Mouse (Mus musculus) intestine, embryonic 15.5 days (tissue): ENCODE measurements around the gene Nmt1. TPM values are rescaled to one million over a fixed set of nuclear protein-coding genes. Genes with fewer than 3 reads are reported as not detected.

Experiments used
- ATAC-seq: fragments of 200-750 bp; cut with Nextera tagmentation; 2 replicates; pipeline ENCODE4 v1.8.0; 2017; ENCODE audit warnings: moderate TSS enrichment, moderate library complexity
- H3K27ac ChIP-seq: fragments of 300-500 bp; sonication (generic); 2 replicates; pipeline ENCODE4 v1.5.1; 2015; ENCODE audit warnings: mild to moderate bottlenecking, inconsistent platforms
- H3K27me3 ChIP-seq: fragments of 300-500 bp; sonication (generic); replicated peaks from 2 replicates; pipeline ENCODE4 v1.6.1; 2015; ENCODE audit warnings: inconsistent platforms
- H3K36me3 ChIP-seq: fragments of 300-500 bp; sonication (generic); 2 replicates; pipeline ENCODE4 v1.6.1; 2015; ENCODE audit warnings: inconsistent platforms
- H3K4me1 ChIP-seq: fragments of 300-500 bp; sonication (generic); replicated peaks from 2 replicates; pipeline ENCODE4 v1.6.1; 2015; ENCODE audit warnings: inconsistent platforms
- H3K4me2 ChIP-seq: fragments of 300-500 bp; sonication (generic); replicated peaks from 2 replicates; pipeline ENCODE4 v1.6.1; 2015; ENCODE audit warnings: mild to moderate bottlenecking, inconsistent platforms
- H3K4me3 ChIP-seq: fragments of 300-500 bp; sonication (generic); replicated peaks from 2 replicates; pipeline ENCODE4 v1.5.1; 2015; ENCODE audit warnings: inconsistent platforms
- H3K9ac ChIP-seq: fragments of 300-500 bp; sonication (generic); 2 replicates; pipeline ENCODE4 v1.6.1; 2015; ENCODE audit warnings: inconsistent platforms
- H3K9me3 ChIP-seq: fragments of 300-500 bp; sonication (generic); 2 replicates; pipeline ENCODE4 v1.6.1; 2016; ENCODE audit warnings: inconsistent platforms
- WGBS: fragments of 180-500 bp; shearing (Covaris S2); methylation state at CpG from one replicate; pipeline ENCODE4 v1.1.7; 2015; 5-methylcytosine and 5-hydroxymethylcytosine counted together
- polyA plus RNA-seq: library from polyadenylated mRNA; unstranded; fragments of >200 nt; fragmentation: Nextera tagmentation; extraction: Ambion mirVana; gene quantifications from 2 replicates; pipeline ENCODE4 v1.2.1, GENCODE M21; 2015

The Nmt1 gene
- polyA plus RNA-seq, 1 experiment from 2014 or later, result 66.6 TPM

DNA sequence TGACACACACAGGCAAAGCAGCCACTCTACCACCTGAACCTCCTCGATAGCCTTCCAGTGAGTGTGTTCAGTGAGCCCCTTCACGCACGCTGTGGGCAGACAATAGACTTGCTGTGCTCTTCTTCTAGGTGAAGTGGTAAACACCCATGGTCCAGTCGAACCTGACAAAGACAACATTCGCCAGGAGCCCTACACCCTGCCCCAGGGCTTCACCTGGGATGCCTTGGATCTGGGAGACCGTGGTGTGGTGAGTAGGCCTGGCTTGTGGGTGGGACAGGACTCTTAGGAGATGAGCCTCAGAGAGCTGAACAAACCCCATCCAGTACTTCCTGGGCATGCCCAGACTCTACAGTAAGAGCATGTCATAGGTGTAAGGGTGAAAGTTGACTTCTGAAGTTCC lies 24.1 kb downstream of the Nmt1 start:
- H3K36me3 ChIP-seq, result peaks cover 33% of the 10 kb centered on the region
- no peaks in the 10 kb centered on the region for H3K27me3 ChIP-seq
- H3K4me2 ChIP-seq, result no peak overlapping the region
- 0 out of 2 replicates have a peak, but pooled peaks cover 2% of the 10 kb centered on the region for H3K4me1 ChIP-seq
- no peak overlapping the region for H3K27ac ChIP-seq
- 93% methylated on average over 6 of the region's 6 CpGs for WGBS
- no peak overlapping the region for H3K9ac ChIP-seq
- no peaks in the 10 kb centered on the region for H3K9me3 ChIP-seq
- ATAC-seq, result no peak
- no peak overlapping the region for H3K4me3 ChIP-seq

DNA sequence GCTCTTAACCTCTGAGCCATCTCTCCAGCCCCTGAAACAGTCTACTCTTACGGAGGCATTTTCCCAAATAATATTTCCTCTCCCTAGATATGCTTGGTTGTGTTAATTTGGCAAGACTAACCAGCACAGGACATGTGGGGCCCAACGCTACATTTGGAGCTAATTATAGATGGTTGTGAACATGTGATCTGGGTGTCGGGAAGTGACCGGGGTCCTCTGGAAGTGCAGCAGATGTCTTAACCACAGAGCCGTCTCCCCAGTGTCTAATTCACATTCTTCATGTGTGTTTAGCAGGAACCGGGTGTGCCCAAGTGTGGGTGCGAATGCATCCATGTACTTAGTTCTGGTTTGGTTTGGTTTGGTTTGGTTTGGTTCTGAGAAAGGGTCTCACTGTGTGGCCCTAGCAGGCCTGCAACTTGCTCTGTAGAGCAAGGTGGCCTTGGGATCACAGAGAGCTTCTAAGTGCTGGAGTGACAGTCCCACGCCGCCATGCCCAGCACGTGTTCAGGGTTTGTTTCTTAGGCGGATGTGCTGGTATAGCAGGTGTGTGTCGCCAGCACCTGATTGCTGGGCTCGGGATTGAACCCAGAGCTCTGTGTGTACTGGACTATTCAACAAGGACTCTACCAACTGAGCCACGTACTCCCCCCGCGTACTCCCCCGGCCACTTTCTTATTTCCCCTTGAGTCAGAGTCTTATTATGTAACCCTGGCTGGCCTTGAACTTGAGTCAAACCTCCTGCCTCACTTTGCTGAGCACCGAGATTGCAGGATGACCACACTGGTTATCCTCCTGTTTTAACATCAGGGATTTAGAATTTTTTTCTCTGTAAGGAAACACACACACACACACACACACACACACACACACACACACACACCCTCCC lies 25.4 kb downstream of the Nmt1 start:
- no peak overlapping the region for H3K4me3 ChIP-seq
- no peaks in the 10 kb centered on the region for H3K27me3 ChIP-seq
- H3K9me3 ChIP-seq, result no peaks in the 10 kb centered on the region
- H3K4me1 ChIP-seq, result 0 out of 2 replicates have a peak, but pooled peaks cover 2% of the 10 kb centered on the region
- H3K36me3 ChIP-seq, result peaks cover 45% of the 10 kb centered on the region
- H3K4me2 ChIP-seq, result no peak overlapping the region
- no peak for ATAC-seq
- H3K9ac ChIP-seq, result no peak overlapping the region
- 91% methylated on average over 18 of the region's 18 CpGs for WGBS
- H3K27ac ChIP-seq, result no peak overlapping the region

DNA sequence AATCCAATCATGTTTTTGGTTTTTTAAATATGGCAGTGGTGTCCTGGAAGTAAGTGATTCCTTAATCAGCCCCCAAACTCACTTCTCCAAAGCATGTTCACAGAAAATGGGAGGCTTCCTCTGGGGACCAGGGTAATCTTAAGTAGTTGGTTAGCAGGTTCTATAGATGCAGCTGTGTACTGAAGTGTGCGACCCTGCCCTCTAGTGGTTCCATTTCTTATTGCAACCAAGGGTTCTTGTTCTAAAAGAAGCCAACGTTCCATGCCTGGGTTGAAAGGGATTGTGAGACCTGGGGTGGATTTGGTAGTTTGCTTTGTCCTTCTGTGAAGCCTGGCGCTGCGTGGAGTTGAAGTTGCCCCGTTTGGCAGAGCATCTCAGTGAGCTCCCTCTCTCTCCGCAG lies 26.8 kb downstream of the Nmt1 start:
- no peaks in the 10 kb centered on the region for H3K9me3 ChIP-seq
- ATAC-seq, result no peak
- H3K4me2 ChIP-seq, result no peak overlapping the region
- no peak overlapping the region for H3K9ac ChIP-seq
- H3K27ac ChIP-seq, result no peak overlapping the region
- H3K36me3 ChIP-seq, result peaks cover 54% of the 10 kb centered on the region
- H3K4me1 ChIP-seq, result 0 out of 2 replicates have a peak, but pooled peaks cover 2% of the 10 kb centered on the region
- WGBS, result 47% methylated on average over 6 of the region's 6 CpGs
- H3K27me3 ChIP-seq, result no peaks in the 10 kb centered on the region
- H3K4me3 ChIP-seq, result no peak overlapping the region

DNA sequence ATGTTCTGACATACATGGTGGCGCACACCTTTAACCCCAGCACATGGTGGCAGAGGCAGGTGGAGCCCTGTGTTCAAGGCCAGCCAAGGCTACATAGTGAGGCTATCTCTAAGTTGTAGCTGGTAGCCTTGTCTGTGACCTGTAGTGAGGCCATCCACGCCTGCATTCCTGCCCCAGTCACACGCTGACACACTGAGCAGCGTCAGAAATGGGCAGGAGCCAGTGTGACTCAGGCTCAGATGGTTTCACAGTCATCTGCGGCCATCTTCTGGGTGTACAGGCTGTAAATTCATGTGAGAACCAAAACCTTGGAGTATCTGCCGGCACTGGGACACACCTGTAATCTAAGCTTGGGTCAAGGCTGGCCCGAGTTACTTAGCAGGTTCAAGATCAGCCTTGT lies 28.6 kb downstream of the Nmt1 start:
- Histone ChIP-seq H3K27me3 (no peaks in the 10 kb centered on the region), H3K36me3 (peaks cover 57% of the 10 kb centered on the region), H3K4me1 (0 out of 2 replicates have a peak, but pooled peaks cover 2% of the 10 kb centered on the region), H3K27ac (no peak overlapping the region), H3K9me3 (no peaks in the 10 kb centered on the region), H3K4me3 (no peak overlapping the region), H3K9ac (no peak overlapping the region), H3K4me2 (no peak overlapping the region)
- ATAC-seq, result no peak
- WGBS, result 96% methylated on average over 7 of the region's 7 CpGs

DNA sequence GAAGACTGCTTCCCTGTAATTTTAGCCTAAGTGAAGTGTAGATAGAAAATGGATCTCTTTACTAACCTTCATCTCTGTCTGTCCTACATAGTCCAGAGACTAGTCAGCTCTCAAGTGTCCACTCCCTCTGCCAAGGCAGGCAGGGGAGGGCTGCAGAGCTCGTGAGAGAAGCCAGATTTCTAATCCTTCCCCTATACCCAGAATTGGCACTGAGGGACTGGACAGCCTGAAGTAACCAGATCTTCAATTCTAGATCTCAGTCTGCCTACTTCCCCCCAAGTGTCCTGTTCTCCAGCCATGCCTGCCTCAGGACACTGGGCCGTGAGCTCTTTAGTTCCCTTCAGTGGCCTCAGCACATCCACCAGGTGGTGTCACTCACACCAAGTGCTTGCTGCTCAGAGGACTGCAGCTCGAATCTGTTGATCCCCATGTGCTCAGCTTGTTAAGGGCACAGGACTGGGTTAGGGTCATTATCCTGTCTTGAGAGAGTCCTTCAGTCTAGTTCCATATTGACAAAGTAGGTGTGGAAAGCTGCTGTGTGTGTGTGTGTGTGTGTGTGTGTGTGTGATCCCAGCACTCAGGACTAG lies 30.6 kb downstream of the Nmt1 start:
- Histone ChIP-seq H3K36me3 (peaks cover 50% of the 10 kb centered on the region), H3K4me2 (no peak overlapping the region), H3K4me3 (no peak overlapping the region), H3K9ac (no peak overlapping the region), H3K27me3 (no peaks in the 10 kb centered on the region), H3K27ac (no peak overlapping the region), H3K4me1 (no peaks in the 10 kb centered on the region), H3K9me3 (no peaks in the 10 kb centered on the region)
- ATAC-seq, result no peak
- 67% methylated on average over 3 of the region's 3 CpGs for whole genome bisulfite sequencing

DNA sequence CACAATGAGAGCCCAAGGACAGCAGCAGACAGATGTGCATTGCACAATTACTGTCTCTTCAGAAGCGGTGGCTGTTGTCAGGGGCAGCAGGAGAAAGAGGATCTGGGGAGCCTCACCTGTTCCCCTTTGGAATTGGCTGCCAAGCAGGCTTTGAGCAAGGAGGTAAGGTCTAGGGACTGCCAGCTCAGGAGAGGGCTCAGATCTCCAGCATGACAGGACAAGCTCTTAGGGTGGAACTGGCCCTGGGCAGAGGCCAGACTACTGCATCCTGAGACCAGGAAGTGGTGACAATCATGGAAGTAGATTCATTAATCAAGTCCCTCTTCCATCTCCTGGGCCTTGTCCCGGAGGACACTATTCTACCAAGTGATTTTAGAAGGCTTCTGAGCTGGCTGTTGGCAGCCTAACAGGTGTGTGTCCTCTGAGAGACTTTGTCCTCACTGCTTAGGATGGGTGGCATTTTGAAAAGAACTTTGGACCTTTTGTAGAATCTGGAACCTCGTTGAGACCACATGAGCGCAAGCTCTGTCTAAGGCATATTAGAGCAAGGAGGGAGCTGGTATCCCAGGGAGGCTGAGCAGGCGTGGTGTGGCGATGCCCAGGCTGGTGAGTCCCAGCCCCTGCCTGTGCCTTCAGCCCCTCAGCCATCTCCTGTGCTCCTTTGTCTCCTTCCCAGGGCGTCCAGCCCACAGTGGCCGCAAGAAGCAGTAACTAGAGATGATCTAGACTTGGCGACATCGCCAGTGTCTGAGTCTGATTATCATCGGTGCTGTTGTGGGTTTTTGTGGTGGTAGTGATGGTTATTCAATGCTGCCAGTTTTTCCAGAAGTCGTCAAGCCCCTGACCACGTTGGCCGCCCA lies 38.4 kb downstream of the Nmt1 start:
- no peak overlapping the region for H3K9ac ChIP-seq
- no peak overlapping the region for H3K27ac ChIP-seq
- no peaks in the 10 kb centered on the region for H3K4me1 ChIP-seq
- ATAC-seq, result no peak
- H3K27me3 ChIP-seq, result no peaks in the 10 kb centered on the region
- 91% methylated on average over 14 of the region's 14 CpGs for WGBS
- H3K36me3 ChIP-seq, result peaks cover 38% of the 10 kb centered on the region
- H3K9me3 ChIP-seq, result no peaks in the 10 kb centered on the region
- H3K4me2 ChIP-seq, result no peak overlapping the region
- H3K4me3 ChIP-seq, result no peak overlapping the region

DNA sequence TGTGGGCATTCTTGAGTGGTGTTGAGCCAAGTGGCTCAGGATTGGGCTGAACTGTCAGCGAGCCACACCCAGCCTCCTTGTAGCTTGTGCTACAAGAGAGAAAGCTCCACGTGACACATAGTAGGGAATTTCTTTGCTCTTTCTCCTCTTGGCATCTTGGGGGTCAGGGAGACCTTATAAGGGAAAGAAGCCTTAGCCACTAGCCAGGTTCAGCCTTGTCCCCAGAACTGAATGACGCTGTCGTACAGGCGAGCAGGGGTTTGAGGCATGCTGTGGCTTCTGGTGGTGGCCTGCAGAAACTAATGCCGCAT lies 39.0 kb downstream of the Nmt1 start:
- peaks cover 38% of the 10 kb centered on the region for H3K36me3 ChIP-seq
- 93% methylated on average over 6 of the region's 6 CpGs for WGBS
- H3K4me2 ChIP-seq, result no peak overlapping the region
- no peaks in the 10 kb centered on the region for H3K4me1 ChIP-seq
- no peak overlapping the region for H3K9ac ChIP-seq
- no peaks in the 10 kb centered on the region for H3K27me3 ChIP-seq
- no peak for ATAC-seq
- no peak overlapping the region for H3K27ac ChIP-seq
- no peaks in the 10 kb centered on the region for H3K9me3 ChIP-seq
- no peak overlapping the region for H3K4me3 ChIP-seq

DNA sequence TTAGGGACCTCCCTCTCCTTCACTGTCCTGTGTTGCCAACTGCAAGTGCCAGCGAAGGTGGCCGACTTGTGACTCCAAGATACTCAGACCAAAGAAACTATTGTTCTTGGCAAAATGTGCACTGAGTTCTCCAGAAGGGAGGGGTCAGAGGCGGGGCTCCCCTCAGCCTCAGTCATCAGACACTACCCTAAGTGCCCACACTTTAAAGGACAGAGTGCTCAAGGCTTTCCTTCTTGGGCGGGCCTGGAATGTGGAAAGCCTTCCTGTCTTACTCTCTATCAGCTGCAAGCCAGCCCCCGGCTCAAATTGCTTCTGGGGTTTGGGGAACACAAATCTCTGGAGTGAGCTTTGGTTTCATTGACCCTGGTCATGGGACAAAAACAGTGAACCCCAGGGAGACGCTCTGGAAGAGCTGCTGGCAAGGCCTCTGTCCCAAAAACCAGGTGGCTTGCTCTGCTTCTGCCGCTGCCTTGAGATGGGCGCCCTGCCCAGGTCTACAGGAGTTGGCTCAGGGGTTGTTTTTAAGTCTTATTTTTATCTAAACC lies 39.5 kb downstream of the Nmt1 start:
- Histone ChIP-seq H3K36me3 (peaks cover 38% of the 10 kb centered on the region), H3K9me3 (no peaks in the 10 kb centered on the region), H3K4me1 (no peaks in the 10 kb centered on the region), H3K4me3 (no peak overlapping the region), H3K4me2 (no peak overlapping the region), H3K9ac (no peak overlapping the region), H3K27ac (no peak overlapping the region), H3K27me3 (no peaks in the 10 kb centered on the region)
- WGBS, result 73% methylated on average over 8 of the region's 8 CpGs
- no peak for ATAC-seq

DNA sequence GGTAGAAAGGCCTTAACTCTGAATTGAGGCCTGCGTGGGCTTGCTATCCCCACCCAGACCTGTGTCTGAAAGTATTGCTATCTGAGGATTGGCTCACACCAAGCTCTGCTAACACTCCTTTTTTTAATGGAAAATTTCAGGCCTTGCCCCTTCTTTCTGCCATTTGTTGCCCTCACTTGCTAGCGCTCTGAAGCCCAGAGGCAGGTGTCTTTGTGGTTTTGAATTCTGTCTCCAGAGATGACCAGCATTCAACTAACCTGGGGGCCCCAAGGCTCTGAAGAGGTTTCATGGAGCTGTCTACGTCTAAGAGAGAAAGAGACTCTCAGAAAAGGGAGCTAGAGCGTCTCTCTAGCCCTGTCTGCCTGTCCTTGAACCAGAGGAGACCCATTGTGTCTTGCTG lies 40.3 kb downstream of the Nmt1 start:
- no peak for ATAC-seq
- Histone ChIP-seq H3K9ac (no peak overlapping the region), H3K4me2 (no peak overlapping the region), H3K4me3 (no peak overlapping the region), H3K36me3 (peaks cover 33% of the 10 kb centered on the region), H3K9me3 (no peaks in the 10 kb centered on the region), H3K4me1 (no peaks in the 10 kb centered on the region), H3K27ac (no peak overlapping the region), H3K27me3 (no peaks in the 10 kb centered on the region)
- 91% methylated on average over 4 of the region's 4 CpGs for WGBS

DNA sequence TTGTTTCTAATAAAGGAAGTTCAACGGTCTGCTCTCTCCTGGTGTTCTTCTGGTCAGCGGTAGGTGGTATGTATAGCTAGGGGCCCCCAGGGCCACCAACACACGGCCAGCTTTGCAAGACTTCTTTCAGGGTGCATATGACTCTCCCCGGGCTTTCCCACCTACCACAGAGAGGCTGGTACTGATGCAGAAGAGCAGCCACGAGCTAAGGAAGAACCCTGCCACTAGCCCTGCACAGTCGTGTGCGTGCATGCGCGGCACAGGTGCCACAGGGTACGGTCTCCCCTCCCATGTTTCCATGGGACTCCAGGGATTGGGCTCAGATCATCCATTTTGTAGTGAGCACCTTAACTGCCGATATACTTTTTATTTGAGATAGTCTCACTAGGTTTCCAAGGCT lies 40.9 kb downstream of the Nmt1 start:
- no peak overlapping the region for H3K4me3 ChIP-seq
- ATAC-seq, result no peak
- 95% methylated on average over 11 of the region's 11 CpGs for WGBS
- H3K9me3 ChIP-seq, result no peaks in the 10 kb centered on the region
- H3K4me1 ChIP-seq, result no peaks in the 10 kb centered on the region
- no peak overlapping the region for H3K27ac ChIP-seq
- H3K36me3 ChIP-seq, result peaks cover 29% of the 10 kb centered on the region
- H3K9ac ChIP-seq, result no peak overlapping the region
- H3K4me2 ChIP-seq, result no peak overlapping the region
- H3K27me3 ChIP-seq, result no peaks in the 10 kb centered on the region

DNA sequence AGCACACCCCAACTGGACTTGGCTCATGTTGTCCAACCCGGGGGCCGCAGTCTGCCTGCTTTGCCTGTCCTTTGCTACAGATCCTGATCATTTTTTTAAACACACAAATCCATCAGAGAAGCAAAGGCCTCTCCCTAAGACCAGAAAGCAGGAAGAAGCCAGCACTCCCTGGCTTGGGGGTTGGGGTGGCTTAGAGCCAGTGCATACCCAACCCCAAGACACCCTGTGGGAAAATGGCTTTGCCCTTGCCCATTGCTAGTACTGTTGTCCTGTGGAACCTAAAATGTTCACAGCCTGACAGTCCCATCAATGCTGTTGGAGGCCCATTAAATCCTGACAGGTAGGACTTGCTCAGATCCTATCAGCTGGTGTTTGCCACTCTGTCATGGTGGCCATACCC lies 41.7 kb downstream of the Nmt1 start:
- ATAC-seq, result no peak
- H3K36me3 ChIP-seq, result peaks cover 20% of the 10 kb centered on the region
- 96% methylated on average over 2 of the region's 2 CpGs for WGBS

DNA sequence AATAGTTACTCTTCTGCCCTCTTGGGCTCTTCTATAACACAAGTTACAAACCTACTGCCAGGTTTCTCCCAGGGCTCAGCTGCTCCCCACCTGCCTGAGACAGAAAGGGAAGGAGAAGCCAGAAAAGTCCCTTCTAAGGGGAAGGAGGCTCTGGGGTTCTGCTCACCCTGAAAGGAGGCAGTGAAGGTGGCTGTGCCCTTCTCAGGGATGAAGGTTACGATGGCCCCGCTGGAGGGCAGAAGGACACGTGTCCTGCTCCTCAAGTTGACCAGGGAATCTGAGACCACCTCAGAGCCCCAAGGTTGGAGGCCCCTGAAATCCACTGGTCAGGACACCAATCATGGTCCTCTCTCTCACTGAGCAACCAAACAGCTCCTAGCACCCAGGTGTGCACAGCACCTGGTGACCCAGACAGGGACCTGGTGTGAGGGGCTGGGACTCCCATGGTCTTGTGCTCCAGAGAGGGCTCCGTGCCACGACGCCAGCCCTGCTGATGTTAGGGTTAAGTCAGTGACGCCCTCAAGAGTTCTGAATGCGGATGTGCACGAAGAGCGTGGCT lies 42.4 kb downstream of the Nmt1 start:
- no peak overlapping the region for H3K4me2 ChIP-seq
- no peak overlapping the region for H3K9ac ChIP-seq
- peaks cover 20% of the 10 kb centered on the region for H3K36me3 ChIP-seq
- H3K4me3 ChIP-seq, result no peak overlapping the region
- no peaks in the 10 kb centered on the region for H3K4me1 ChIP-seq
- H3K9me3 ChIP-seq, result no peaks in the 10 kb centered on the region
- no peak overlapping the region for H3K27ac ChIP-seq
- 94% methylated on average over 10 of the region's 10 CpGs for WGBS
- no peaks in the 10 kb centered on the region for H3K27me3 ChIP-seq
- ATAC-seq, result no peak

More for the DNA sequence above, 41.7 kb downstream of the Nmt1 start:
- no peak overlapping the region for H3K27ac ChIP-seq
- H3K27me3 ChIP-seq, result no peaks in the 10 kb centered on the region
- H3K4me2 ChIP-seq, result no peak overlapping the region
- no peaks in the 10 kb centered on the region for H3K4me1 ChIP-seq
- H3K9me3 ChIP-seq, result no peaks in the 10 kb centered on the region
- H3K4me3 ChIP-seq, result no peak overlapping the region
- H3K9ac ChIP-seq, result no peak overlapping the region
